Mouse (Mus musculus) embryonic facial prominence, embryonic 14.5 days (tissue): ENCODE data around the gene Dnajc17. TPM values are rescaled to one million over a fixed set of nuclear protein-coding genes. Genes with fewer than 3 reads are reported as not detected.

Source experiments
- ATAC-seq: fragments of 200-750 bp; cut with Nextera tagmentation; 2 replicates; pipeline ENCODE4 v1.8.0; 2017; ENCODE audit warnings: low read depth, moderate number of reproducible peaks, moderate TSS enrichment
- DNase-seq: peaks from one replicate; pipeline ENCODE4 v3.0.0-alpha.2; 2015; ENCODE audit warnings: low spot score
- H3K27ac ChIP-seq: fragments of 300-500 bp; sonication (generic); replicated peaks from 2 replicates; pipeline ENCODE4 v1.5.1; 2014; ENCODE audit warnings: low read depth, mild to moderate bottlenecking, low read length, moderate library complexity
- H3K27me3 ChIP-seq: fragments of 300-500 bp; sonication (generic); replicated peaks from 2 replicates; pipeline ENCODE4 v1.6.1; 2014; ENCODE audit warnings: low read length; ENCODE audit not compliant: control insufficient read depth, insufficient read depth
- H3K36me3 ChIP-seq: fragments of 300-500 bp; sonication (generic); 2 replicates; pipeline ENCODE4 v1.6.1; 2014; ENCODE audit warnings: low read length, mixed read lengths; ENCODE audit not compliant: control insufficient read depth, insufficient read depth
- H3K4me1 ChIP-seq: fragments of 300-500 bp; sonication (generic); 2 replicates; pipeline ENCODE4 v1.6.1; 2014; ENCODE audit warnings: antibody characterized with exemption, low read length; ENCODE audit not compliant: control insufficient read depth, insufficient read depth
- H3K4me2 ChIP-seq: fragments of 300-500 bp; sonication (generic); 2 replicates; pipeline ENCODE4 v1.6.1; 2014; ENCODE audit warnings: low read depth, mild to moderate bottlenecking, low read length, moderate library complexity, mixed read lengths
- H3K4me3 ChIP-seq: fragments of 300-500 bp; sonication (generic); 2 replicates; pipeline ENCODE4 v1.5.1; 2014; ENCODE audit warnings: low read depth, mild to moderate bottlenecking, low read length
- H3K9ac ChIP-seq: fragments of 300-500 bp; sonication (generic); 2 replicates; pipeline ENCODE4 v1.6.1; 2014; ENCODE audit warnings: low read depth, mild to moderate bottlenecking, low read length, moderate library complexity, mixed read lengths
- H3K9me3 ChIP-seq: fragments of 300-500 bp; sonication (generic); 2 replicates; pipeline ENCODE4 v1.6.1; 2016; ENCODE audit warnings: low read length; ENCODE audit not compliant: control insufficient read depth
- WGBS: fragments of 180-500 bp; shearing (Covaris S2); extraction: QIAGEN DNeasy Blood & Tissue Kit; methylation state at CpG from one replicate; pipeline ENCODE4 v1.1.7; 2014; 5-methylcytosine and 5-hydroxymethylcytosine counted together
- polyA plus RNA-seq: library from polyadenylated mRNA; unstranded; fragments of >200 nt; fragmentation: Nextera tagmentation; extraction: Ambion mirVana; gene quantifications from 2 replicates; pipeline ENCODE4 v1.2.1, GENCODE M21; 2014

Dnajc17 gene
- polyA plus RNA-seq, 1 experiment from 2014 or later: 15.7 TPM

DNA sequence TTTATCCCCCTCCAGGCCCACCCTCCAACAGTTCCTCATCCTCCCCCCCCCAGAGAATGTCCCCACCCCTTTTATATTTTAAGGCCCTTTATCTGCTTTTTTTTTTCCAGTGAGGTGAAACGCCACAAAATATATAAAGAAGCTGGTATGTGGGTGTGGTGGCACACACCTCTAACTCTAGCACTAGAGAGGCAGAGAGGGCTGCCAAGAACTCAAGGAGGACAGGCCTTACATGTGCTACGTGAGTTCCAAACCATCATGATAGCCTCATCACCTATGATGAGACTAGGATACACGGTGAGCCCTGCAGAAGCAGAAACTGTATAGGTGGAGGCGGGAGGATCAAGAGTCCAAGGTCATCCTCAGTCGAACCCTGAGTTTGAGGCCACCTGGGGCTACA is 17.6 kb downstream of the Dnajc17 start:
- Histone ChIP-seq H3K27me3 (no peaks in the 10 kb centered on the region), H3K4me2 (no peak overlapping the region), H3K9ac (no peak overlapping the region), H3K9me3 (no peaks in the 10 kb centered on the region), H3K27ac (no peak overlapping the region), H3K36me3 (0 out of 2 replicates have a peak, but pooled peaks cover 1% of the 10 kb centered on the region), H3K4me1 (peaks cover under 1% of the 10 kb centered on the region; the same call in 1 of the 2 replicates), H3K4me3 (no peak overlapping the region)
- ATAC-seq: no peak
- 83% methylated on average over 5 of the region's 5 CpGs for WGBS
- no peak for DNase-seq

DNA sequence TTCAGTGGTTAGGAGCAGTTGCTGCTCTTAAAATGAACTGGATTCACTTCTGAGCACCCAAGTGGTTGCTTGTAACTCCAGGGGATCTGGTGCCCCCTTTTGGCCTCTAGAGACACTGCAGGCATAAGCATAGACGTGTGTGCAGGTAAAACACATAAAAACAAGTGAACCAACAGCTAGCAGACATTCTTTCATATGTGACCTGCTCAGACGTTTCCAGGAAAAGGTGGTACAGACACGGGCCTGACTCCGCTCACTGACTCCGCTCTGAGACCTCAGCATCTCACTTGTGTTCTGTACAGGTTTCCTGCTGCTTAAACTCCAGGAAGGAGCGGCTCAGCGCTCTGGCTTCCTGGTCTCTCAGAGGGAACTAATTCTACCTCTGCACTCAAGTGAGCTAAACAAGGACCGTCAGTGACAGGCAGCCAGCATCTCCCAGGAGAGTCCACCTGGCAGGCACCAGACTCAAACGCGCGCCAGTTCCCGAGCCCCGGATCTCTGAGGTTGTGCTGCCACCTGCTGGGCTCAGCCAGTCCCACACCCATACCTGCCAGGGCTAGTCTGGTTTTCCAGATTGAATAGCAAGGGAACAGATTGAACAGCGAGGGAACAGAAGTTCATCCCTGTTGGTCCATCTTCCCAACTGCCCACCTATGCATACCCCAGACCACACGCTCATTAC is 19.4 kb downstream of the Dnajc17 start:
- ATAC-seq: peak; percentile 90
- 7% methylated on average over 15 of the region's 15 CpGs for WGBS

DNA sequence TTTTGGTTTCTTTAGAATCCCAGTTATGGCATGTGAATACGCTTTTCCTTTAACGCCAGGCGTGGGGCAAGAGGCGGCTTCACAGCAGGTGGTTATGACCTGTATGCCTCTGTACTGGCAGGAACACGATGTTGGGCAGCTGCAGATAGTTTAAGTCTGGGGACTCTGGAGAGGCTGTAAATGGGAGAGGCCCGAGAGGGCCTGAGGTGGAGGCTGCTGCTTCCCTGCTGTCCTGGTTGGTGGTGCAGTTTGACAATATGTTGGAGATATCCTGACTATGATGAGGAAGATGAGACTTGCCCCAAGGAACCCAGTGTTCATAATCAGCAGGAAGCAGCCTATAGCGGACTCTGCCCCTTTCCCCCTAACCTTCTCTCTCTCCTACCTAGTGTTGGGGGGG is 25.7 kb downstream of the Dnajc17 start:
- 84% methylated on average over 7 of the region's 7 CpGs for WGBS
- DNase-seq (no peak), ATAC-seq (no peak)
- Histone ChIP-seq H3K4me3 (no peak overlapping the region), H3K27ac (no peak overlapping the region), H3K4me2 (no peak overlapping the region), H3K9ac (no peak overlapping the region), H3K36me3 (peaks cover 62% of the 10 kb centered on the region), H3K4me1 (no peaks in the 10 kb centered on the region), H3K27me3 (no peaks in the 10 kb centered on the region), H3K9me3 (no peaks in the 10 kb centered on the region)

More for the DNA sequence above, 19.4 kb downstream of the Dnajc17 start:
- Histone ChIP-seq H3K27me3 (no peaks in the 10 kb centered on the region), H3K9me3 (no peaks in the 10 kb centered on the region), H3K4me1 (no peaks in the 10 kb centered on the region), H3K4me3 (peak overlapping the region; percentile 32), H3K4me2 (peak overlapping the region; percentile 66), H3K36me3 (peaks cover 17% of the 10 kb centered on the region; the same call in 1 of the 2 replicates), H3K9ac (peak overlapping the region; percentile 45; the same call in 1 of the 2 replicates), H3K27ac (no peak overlapping the region)
- peak; percentile 84 for DNase-seq

DNA sequence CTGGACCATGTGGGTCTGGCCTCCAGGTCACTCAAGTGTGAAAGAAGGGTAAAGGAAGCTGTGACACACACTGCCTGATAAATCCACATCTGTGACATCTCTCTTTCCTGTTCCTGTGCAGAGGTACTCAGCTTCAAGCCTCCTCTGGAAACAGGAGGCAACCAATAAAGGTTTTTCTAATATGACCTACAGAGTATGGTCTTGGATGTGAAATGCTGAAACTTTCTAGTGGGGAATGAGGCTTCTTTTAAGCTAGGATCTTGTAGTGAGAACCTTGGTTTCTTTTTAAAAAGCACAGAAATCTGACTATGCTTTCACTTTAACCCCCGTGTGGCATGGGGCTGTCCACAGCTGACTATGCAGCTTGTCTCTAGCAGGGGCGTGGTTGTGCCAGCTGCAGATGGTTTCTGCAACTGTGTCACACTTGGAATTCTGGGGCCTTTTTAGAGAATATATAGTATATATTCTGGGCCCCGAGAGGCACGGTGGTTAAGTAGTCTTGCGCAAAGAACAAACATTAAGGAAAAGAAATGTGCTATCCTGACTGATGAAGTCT is 31.1 kb downstream of the Dnajc17 start:
- Histone ChIP-seq H3K27me3 (no peaks in the 10 kb centered on the region), H3K9me3 (no peaks in the 10 kb centered on the region), H3K4me1 (peaks cover 2% of the 10 kb centered on the region; the same call in 1 of the 2 replicates), H3K27ac (no peak overlapping the region), H3K36me3 (peaks cover 47% of the 10 kb centered on the region), H3K9ac (no peak overlapping the region), H3K4me2 (no peak overlapping the region), H3K4me3 (no peak overlapping the region)
- DNase-seq (no peak), ATAC-seq (no peak)
- 81% methylated on average over 5 of the region's 5 CpGs for WGBS

DNA sequence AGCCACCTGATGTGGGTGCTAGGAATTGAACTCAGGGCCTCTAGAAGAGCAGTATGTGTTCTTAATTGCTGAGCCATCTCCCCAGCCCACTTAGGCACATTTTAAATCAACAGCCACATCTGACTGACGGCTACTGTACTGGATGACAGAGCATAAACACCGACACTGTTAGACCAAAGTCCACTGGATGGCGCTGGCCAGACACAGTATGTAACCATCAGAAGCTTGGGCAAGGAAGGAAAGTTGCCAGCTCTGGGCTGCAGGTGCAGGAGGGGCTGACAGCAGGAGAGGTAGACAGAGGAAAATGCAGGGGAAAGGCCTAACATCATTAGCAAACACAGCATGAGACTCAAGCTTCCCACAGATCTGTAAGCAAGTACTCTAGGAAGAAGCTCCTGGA is 31.8 kb downstream of the Dnajc17 start:
- H3K36me3 ChIP-seq: peaks cover 42% of the 10 kb centered on the region
- H3K4me1 ChIP-seq: peaks cover 2% of the 10 kb centered on the region; the same call in 1 of the 2 replicates
- no peak overlapping the region for H3K27ac ChIP-seq
- H3K9me3 ChIP-seq: no peaks in the 10 kb centered on the region
- DNase-seq: no peak
- H3K9ac ChIP-seq: no peak overlapping the region
- H3K4me3 ChIP-seq: no peak overlapping the region
- no peak overlapping the region for H3K4me2 ChIP-seq
- WGBS: 67% methylated on average over 3 of the region's 3 CpGs
- ATAC-seq: no peak
- H3K27me3 ChIP-seq: no peaks in the 10 kb centered on the region

DNA sequence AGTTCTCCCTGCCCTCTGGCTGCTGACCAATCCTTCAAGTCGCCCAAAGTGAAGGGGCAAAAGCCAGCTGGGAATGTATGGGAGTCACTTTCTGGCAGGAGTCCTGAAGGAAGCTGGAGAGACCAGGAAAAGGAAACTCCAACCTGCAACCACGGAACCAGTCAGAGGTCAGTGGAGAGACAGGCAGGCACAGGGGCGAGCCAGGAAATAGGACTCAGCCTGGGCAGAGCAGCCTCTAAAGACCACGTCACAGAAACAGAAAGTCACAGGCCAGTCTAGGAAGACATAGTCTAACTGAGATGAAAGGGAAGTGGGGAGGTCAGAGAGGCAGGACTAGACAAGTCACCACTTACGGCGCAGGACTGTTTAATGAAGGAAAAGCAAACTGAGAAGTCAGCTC is 33.0 kb downstream of the Dnajc17 start:
- Histone ChIP-seq H3K9me3 (no peaks in the 10 kb centered on the region), H3K4me3 (no peak overlapping the region), H3K4me2 (no peak overlapping the region), H3K36me3 (peaks cover 37% of the 10 kb centered on the region), H3K27me3 (no peaks in the 10 kb centered on the region), H3K4me1 (peaks cover 2% of the 10 kb centered on the region; the same call in 1 of the 2 replicates), H3K9ac (no peak overlapping the region), H3K27ac (no peak overlapping the region)
- WGBS: 55% methylated on average over 6 of the region's 6 CpGs
- ATAC-seq (no peak), DNase-seq (no peak)

DNA sequence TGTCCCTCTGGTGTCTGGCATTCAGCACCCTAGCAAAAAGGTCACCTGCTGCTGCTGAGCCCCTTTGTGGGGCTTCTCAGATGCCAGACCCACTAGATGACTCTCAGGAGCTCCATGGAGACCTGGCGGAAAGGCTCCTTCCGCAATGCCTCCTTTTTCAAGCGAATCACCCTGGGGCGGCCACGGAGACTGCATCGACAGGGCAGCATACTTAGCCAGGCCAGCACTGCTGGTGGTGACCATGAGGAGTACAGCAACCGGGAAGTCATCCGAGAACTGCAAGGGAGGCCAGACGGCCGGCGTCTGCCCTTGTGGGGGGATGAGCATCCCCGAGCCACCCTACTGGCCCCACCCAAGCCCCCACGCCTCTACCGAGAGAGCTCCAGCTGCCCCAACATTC is 33.7 kb downstream of the Dnajc17 start:
- Histone ChIP-seq H3K4me1 (peaks cover 2% of the 10 kb centered on the region; the same call in 1 of the 2 replicates), H3K9me3 (no peaks in the 10 kb centered on the region), H3K27ac (no peak overlapping the region), H3K4me3 (no peak overlapping the region), H3K36me3 (peaks cover 29% of the 10 kb centered on the region), H3K9ac (no peak overlapping the region), H3K4me2 (no peak overlapping the region), H3K27me3 (no peaks in the 10 kb centered on the region)
- no peak for ATAC-seq
- no peak for DNase-seq
- WGBS: 62% methylated on average over 14 of the region's 14 CpGs

DNA sequence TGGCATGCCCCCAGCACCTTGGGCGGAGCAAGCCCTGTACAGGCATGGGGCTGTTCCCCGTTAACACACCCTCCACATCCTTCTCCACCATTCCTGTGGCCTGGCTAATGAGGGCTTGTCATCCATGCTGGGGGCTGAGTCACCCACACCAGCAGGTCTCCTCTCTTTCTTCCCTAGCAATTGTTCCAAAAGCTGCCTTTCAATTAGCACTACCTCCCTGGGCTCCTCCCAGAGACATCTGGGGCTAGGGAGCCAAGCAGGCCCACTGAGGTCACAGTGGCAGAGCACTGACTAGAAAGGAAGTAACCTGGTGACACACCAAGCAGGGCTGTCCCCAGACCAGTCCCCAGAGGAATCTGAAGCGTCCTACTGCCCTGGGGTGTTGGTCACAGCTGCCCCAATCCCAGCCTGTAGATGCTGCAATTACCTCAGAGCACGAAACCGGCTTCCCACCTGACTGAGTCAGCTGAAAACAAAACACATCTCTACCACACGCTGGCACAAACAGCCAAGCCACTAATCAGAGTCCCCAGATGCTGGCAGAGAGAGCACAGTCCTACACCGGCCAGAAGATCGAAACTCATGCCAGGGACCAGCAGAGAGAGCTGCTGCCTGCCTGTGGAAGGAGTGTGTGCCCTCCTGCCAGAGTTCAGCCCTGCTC is 34.5 kb downstream of the Dnajc17 start, which contains the start of gene Gm14137:
Gene Gm14137, plus strand, starts transcription at position 519 of the 661 bp plus-strand sequence.
- Histone ChIP-seq H3K36me3 (peaks cover 22% of the 10 kb centered on the region; the same call in 1 of the 2 replicates), H3K9ac (no peak within 1 kb of the TSS), H3K4me2 (no peak within 1 kb of the TSS), H3K4me1 (peaks cover 2% of the 10 kb centered on the region; the same call in 1 of the 2 replicates), H3K27me3 (no peaks in the 10 kb centered on the region), H3K4me3 (no peak within 1 kb of the TSS), H3K9me3 (no peaks in the 10 kb centered on the region), H3K27ac (no peak within 1 kb of the TSS)
- ATAC-seq (peak; percentile 41; the same call in 1 of the 2 replicates), DNase-seq (no peak)
- WGBS: 26% methylated on average over 6 of the region's 8 CpGs
